Mouse (Mus musculus): ENCODE measurements around the gene Thrb. TPM values are rescaled to one million over a fixed set of nuclear protein-coding genes. Genes with fewer than 3 reads are reported as not detected.

The Thrb gene
- total and polyA plus RNA-seq, 3 experiments: not detected

GRCm38 (mm10) chr14:17922807-17923704 is 263.0 kb downstream of the Thrb start:
- DNase-seq (ENCODE audit: low read depth, low spot score): no peak
- no peak for TF ChIP-seq ELF1 (IDR thresholded peaks at IDR 0.05; ENCODE audit: low read depth, low read length)

GRCm38 (mm10) chr14:17927469-17927868 is 267.4 kb downstream of the Thrb start:
- H3K9me3 ChIP-seq (replicated peaks; ENCODE audit: insufficient read depth, low read length): no peaks in the 10 kb centered on the region
- no peak overlapping the region for H3K27ac ChIP-seq (ENCODE audit: control insufficient read depth, low read depth, low read length)
- H3K4me3 ChIP-seq (ENCODE audit: control insufficient read depth in 1 of 2, insufficient read depth in 1 of 2, low read depth in 2 of 2, low read length in 2 of 2): no peak overlapping the region
- H3K36me3 ChIP-seq (ENCODE audit: control insufficient read depth in 1 of 2, insufficient read depth in 2 of 2, low read length in 2 of 2): no peaks in the 10 kb centered on the region
- H3K4me1 ChIP-seq (ENCODE audit: control insufficient read depth in 1 of 2, insufficient read depth in 2 of 2, low read length in 2 of 2): no peaks in the 10 kb centered on the region
- no peaks in the 10 kb centered on the region for H3K27me3 ChIP-seq (ENCODE audit: control insufficient read depth in 1 of 2, insufficient read depth in 2 of 2, low read length in 2 of 2)
- DNase-seq (ENCODE audit: low read depth, low spot score): no peak
- H3K79me2 ChIP-seq (ENCODE audit: control insufficient read depth, insufficient read depth, low read length, poor library complexity): no peaks in the 10 kb centered on the region
- TF ChIP-seq USF1 (IDR thresholded peaks at IDR 0.05; ENCODE audit: low read depth, low read length): no peak
- TF ChIP-seq TCF12 (IDR thresholded peaks at IDR 0.05; ENCODE audit: low read depth, low read length): no peak
- no peak for TF ChIP-seq HCFC1 (IDR thresholded peaks at IDR 0.05; ENCODE audit: low read depth, low read length)
- no peak for TF ChIP-seq RAD21 (IDR thresholded peaks at IDR 0.05; ENCODE audit: low read depth, low read length)
- no peak for TF ChIP-seq E2F4 (IDR thresholded peaks at IDR 0.05; ENCODE audit: borderline replicate concordance, low read depth, low read length)
- no peak for TF ChIP-seq MAFK (IDR thresholded peaks at IDR 0.05; ENCODE audit: borderline replicate concordance, low read depth, low read length)
- no peak for TF ChIP-seq POLR2AphosphoS2 (IDR thresholded peaks at IDR 0.05; ENCODE audit: low read length)
- no peak for TF ChIP-seq NELFE (IDR thresholded peaks at IDR 0.05; ENCODE audit: low read depth, low read length)
- no peak for TF ChIP-seq NRF1 (IDR thresholded peaks at IDR 0.05; ENCODE audit: insufficient read depth, low read depth, low read length, poor library complexity, severe bottlenecking)
- TF ChIP-seq ZMIZ1 (IDR thresholded peaks at IDR 0.05; ENCODE audit: low read depth, low read length): no peak
- TF ChIP-seq UBTF (IDR thresholded peaks at IDR 0.05; ENCODE audit: borderline replicate concordance, insufficient read depth, low read depth, low read length): no peak
- TF ChIP-seq MAZ (IDR thresholded peaks at IDR 0.05; ENCODE audit: low read depth, low read length): no peak
- no peak for TF ChIP-seq MYB (IDR thresholded peaks at IDR 0.05; ENCODE audit: low read depth, low read length)
- no peak for TF ChIP-seq TAL1 (IDR thresholded peaks at IDR 0.05; ENCODE audit: low read length)
- TF ChIP-seq CTCF (IDR thresholded peaks at IDR 0.05 in 2 of 3, conservative IDR thresholded peaks at IDR 0.05 in 1 of 3; ENCODE audit: control insufficient read depth in 1 of 3, insufficient read depth in 1 of 3, low read depth in 2 of 3, low read length in 3 of 3, poor library complexity in 1 of 3, severe bottlenecking in 1 of 3): no peak
- no peak for TF ChIP-seq RCOR1 (IDR thresholded peaks at IDR 0.05; ENCODE audit: low read depth, low read length)
- no peak for TF ChIP-seq BHLHE40 (IDR thresholded peaks at IDR 0.05; ENCODE audit: borderline replicate concordance, low read depth, low read length)
- no peak for TF ChIP-seq ZNF384 (IDR thresholded peaks at IDR 0.05; ENCODE audit: low read depth, low read length)
- no peak overlapping the region for H3K9ac ChIP-seq (ENCODE audit: control insufficient read depth, low read depth, low read length, poor library complexity, severe bottlenecking)

More at GRCm38 (mm10) chr14:17922807-17923704, 263.0 kb downstream of the Thrb start:
- Histone ChIP-seq H3K27me3 (ENCODE audit: control insufficient read depth in 1 of 2, insufficient read depth in 2 of 2, low read length in 2 of 2) (no peaks in the 10 kb centered on the region), H3K4me1 (ENCODE audit: control insufficient read depth in 1 of 2, insufficient read depth in 2 of 2, low read length in 2 of 2) (no peaks in the 10 kb centered on the region), H3K9ac (ENCODE audit: control insufficient read depth, low read depth, low read length, poor library complexity, severe bottlenecking) (no peak overlapping the region), H3K9me3 (replicated peaks; ENCODE audit: insufficient read depth, low read length) (no peaks in the 10 kb centered on the region), H3K36me3 (ENCODE audit: control insufficient read depth in 1 of 2, insufficient read depth in 2 of 2, low read length in 2 of 2) (no peaks in the 10 kb centered on the region), H3K27ac (ENCODE audit: control insufficient read depth, low read depth, low read length) (no peak overlapping the region), H3K4me3 (ENCODE audit: control insufficient read depth in 1 of 2, insufficient read depth in 1 of 2, low read depth in 2 of 2, low read length in 2 of 2) (no peak overlapping the region), H3K79me2 (ENCODE audit: control insufficient read depth, insufficient read depth, low read length, poor library complexity) (no peaks in the 10 kb centered on the region)
